Mouse (Mus musculus): Measurements from ENCODE around the gene Ndufs7. TPM values are rescaled to one million over a fixed set of nuclear protein-coding genes. Genes with fewer than 3 reads are reported as not detected.

Ndufs7 gene
- polyA plus RNA-seq, 1 experiment: 647 TPM

DNA sequence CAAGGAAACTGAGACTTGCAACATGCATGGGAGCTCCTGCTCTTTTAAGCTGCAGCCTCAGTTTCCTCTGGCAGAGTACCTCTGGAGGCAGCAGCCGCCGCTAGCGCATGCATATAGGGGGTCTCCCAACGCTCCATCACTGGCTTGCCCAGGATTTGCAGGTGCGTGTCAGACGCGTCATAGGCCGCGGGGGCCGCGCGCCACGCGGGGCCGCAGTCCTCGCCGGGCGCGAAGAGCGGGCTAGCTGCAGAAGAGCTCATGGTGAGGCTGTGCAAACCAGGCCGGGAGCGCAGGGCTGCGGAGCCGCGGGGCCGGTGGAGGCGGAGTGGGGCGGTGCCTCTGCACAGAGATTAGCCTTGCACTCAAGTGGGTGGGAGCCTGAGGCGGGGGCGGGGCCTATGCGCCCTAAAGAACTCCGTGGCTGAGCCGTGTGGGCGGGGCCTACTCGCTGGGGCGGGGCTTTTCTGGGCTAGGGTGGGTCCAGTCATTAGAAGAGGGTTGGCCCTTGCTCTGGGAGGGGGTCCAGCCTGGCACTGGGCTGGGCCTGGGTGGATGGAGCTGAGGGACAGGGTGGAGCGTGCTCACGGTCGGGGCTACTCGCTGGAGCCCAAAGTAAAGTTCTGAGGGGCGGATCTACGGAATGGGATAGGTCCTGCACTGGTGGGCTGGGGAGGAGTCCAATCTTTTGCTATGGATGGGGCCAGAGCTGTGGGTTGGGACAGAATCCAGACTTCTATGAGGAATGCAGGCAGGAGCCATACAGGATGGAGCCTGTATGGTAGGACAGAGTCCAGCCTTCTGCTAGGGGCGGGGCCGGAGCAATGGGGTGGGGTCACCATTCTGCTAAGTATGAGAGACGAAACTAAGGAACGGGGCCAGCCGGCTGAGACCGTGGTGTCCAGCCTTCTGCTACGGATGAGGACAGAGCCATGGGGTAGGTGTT lies 12.0 kb downstream of the Ndufs7 start, which contains the start of the genes Gamt and Dazap1:
TSS of gene Gamt (minus strand) at position 371 of the 943 bp plus-strand sequence.
TSS of gene Dazap1 (plus strand) at position 845 of the 943 bp plus-strand sequence.
- TF ChIP-seq POLR2A (IDR thresholded peaks at IDR 0.05; ENCODE audit: control insufficient read depth, extremely low read depth, insufficient read depth, low read length, poor library complexity) (no peak), CTCF (IDR thresholded peaks at IDR 0.05; ENCODE audit: borderline replicate concordance, control insufficient read depth, extremely low read depth, insufficient read depth, low read length, poor library complexity) (peak; percentile 22; the same call in 1 of the 2 replicates)
- H3K27me3 ChIP-seq (ENCODE audit: control insufficient read depth, insufficient read depth, low read length): no peaks in the 10 kb centered on the region
- peaks cover 14% of the 10 kb centered on the region for H3K36me3 ChIP-seq (ENCODE audit: control insufficient read depth, insufficient read depth, low read length)
- peak within 1 kb of the TSS; percentile 44 for H3K4me3 ChIP-seq (ENCODE audit: control insufficient read depth, insufficient read depth, low read length)
- peaks cover 30% of the 10 kb centered on the region for H3K4me1 ChIP-seq (replicated peaks; ENCODE audit: control insufficient read depth, insufficient read depth, low read length)
- WGBS: under 1% methylated on average over 49 of the region's 49 CpGs
- H3K27ac ChIP-seq (ENCODE audit: control insufficient read depth, insufficient read depth, low read length): peak within 1 kb of the TSS; percentile 25; the same call in 1 of the 2 replicates
- DNase-seq: peak; percentile 89

DNA sequence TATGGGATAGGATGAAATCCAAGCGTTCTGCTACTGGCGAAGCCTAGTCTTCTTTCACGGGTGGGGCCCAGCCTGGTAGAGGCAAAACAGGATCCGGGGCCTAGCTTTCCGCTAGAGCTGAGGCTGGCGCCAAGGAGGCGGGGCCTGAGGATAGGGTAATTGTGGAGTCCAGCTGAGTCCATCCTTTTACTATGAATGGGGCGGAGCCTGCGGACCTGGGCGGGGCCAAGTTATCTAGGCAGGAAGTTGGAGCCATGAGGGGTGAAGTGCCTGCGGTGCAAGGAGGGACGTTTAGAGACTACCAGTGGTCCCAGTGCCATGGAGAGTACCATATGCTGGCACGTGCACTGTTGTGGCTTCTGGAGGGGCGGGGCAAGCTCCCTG lies 12.7 kb downstream of the Ndufs7 start:
- no peak for TF ChIP-seq CTCF (IDR thresholded peaks at IDR 0.05; ENCODE audit: borderline replicate concordance, control insufficient read depth, extremely low read depth, insufficient read depth, low read length, poor library complexity)
- under 1% methylated on average over 14 of the region's 14 CpGs for WGBS
- Histone ChIP-seq H3K36me3 (ENCODE audit: control insufficient read depth, insufficient read depth, low read length) (peaks cover 8% of the 10 kb centered on the region; the same call in 1 of the 2 replicates), H3K27me3 (ENCODE audit: control insufficient read depth, insufficient read depth, low read length) (no peaks in the 10 kb centered on the region), H3K4me1 (replicated peaks; ENCODE audit: control insufficient read depth, insufficient read depth, low read length) (peaks cover 35% of the 10 kb centered on the region), H3K27ac (ENCODE audit: control insufficient read depth, insufficient read depth, low read length) (peak overlapping the region; percentile 25; the same call in 1 of the 2 replicates), H3K4me3 (ENCODE audit: control insufficient read depth, insufficient read depth, low read length) (peak overlapping the region; percentile 38)
- DNase-seq: peak; percentile 73

DNA sequence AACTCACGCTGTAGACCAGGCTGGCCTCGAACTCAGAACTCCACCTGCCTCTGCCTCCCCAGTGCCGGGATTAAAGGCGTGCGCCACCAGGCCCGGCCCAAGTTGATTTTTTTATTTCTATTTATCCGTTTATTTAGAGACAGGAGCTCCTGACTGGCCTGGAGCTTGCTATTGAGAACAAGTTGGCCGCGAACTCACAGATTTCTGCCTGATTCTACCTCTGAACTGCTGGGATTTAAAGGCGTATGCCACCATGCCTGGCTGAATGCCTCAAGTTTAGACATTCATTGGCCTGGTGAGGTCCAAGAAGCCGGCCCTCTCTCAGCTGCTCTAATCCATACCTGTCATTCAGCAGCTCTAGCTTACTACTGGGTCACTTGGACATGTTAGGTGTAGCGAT lies 13.2 kb downstream of the Ndufs7 start:
- DNase-seq: no peak
- Histone ChIP-seq H3K27ac (ENCODE audit: control insufficient read depth, insufficient read depth, low read length) (no peak overlapping the region), H3K4me1 (replicated peaks; ENCODE audit: control insufficient read depth, insufficient read depth, low read length) (peaks cover 39% of the 10 kb centered on the region), H3K4me3 (ENCODE audit: control insufficient read depth, insufficient read depth, low read length) (no peak overlapping the region), H3K36me3 (ENCODE audit: control insufficient read depth, insufficient read depth, low read length) (peaks cover 4% of the 10 kb centered on the region; the same call in 1 of the 2 replicates), H3K27me3 (ENCODE audit: control insufficient read depth, insufficient read depth, low read length) (no peaks in the 10 kb centered on the region)
- TF ChIP-seq CTCF (IDR thresholded peaks at IDR 0.05; ENCODE audit: borderline replicate concordance, control insufficient read depth, extremely low read depth, insufficient read depth, low read length, poor library complexity): no peak
- TF ChIP-seq POLR2A (IDR thresholded peaks at IDR 0.05; ENCODE audit: control insufficient read depth, extremely low read depth, insufficient read depth, low read length, poor library complexity): no peak
- WGBS: 84% methylated on average over 12 of the region's 12 CpGs

DNA sequence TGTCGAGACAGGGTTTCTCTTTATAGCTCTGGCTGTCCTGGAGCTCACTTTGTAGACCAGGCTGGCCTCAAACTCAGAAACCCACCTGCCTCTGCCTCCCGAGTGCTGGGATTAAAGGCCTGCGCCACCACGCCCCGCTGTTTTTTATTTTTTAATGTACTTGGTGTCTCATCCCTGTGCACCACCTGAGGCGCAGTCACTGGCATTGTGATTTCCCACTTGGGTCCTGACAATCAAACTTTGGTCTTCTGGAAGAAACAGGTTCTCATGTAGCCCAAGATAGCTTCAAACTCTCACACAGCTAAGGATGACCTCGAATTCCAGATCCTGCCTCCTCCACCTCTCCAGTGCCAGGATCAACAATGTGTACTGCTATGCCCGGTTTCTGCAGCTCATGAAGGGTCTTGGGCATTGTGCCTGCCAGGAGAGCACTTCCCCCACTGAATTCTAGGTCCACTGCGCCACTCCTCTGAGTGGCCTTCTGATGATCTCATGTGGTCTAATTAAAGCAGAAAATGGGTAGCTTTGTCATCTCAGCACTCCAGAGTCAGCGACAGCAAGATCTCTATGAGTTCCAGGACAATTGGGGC lies 13.9 kb downstream of the Ndufs7 start:
- DNase-seq: no peak
- Histone ChIP-seq H3K27ac (ENCODE audit: control insufficient read depth, insufficient read depth, low read length) (no peak overlapping the region), H3K36me3 (ENCODE audit: control insufficient read depth, insufficient read depth, low read length) (peaks cover 4% of the 10 kb centered on the region; the same call in 1 of the 2 replicates), H3K4me1 (replicated peaks; ENCODE audit: control insufficient read depth, insufficient read depth, low read length) (peaks cover 42% of the 10 kb centered on the region), H3K27me3 (ENCODE audit: control insufficient read depth, insufficient read depth, low read length) (no peaks in the 10 kb centered on the region), H3K4me3 (ENCODE audit: control insufficient read depth, insufficient read depth, low read length) (no peak overlapping the region)
- WGBS: 95% methylated on average over 10 of the region's 10 CpGs
- TF ChIP-seq POLR2A (IDR thresholded peaks at IDR 0.05; ENCODE audit: control insufficient read depth, extremely low read depth, insufficient read depth, low read length, poor library complexity): no peak
- TF ChIP-seq CTCF (IDR thresholded peaks at IDR 0.05; ENCODE audit: borderline replicate concordance, control insufficient read depth, extremely low read depth, insufficient read depth, low read length, poor library complexity): no peak

DNA sequence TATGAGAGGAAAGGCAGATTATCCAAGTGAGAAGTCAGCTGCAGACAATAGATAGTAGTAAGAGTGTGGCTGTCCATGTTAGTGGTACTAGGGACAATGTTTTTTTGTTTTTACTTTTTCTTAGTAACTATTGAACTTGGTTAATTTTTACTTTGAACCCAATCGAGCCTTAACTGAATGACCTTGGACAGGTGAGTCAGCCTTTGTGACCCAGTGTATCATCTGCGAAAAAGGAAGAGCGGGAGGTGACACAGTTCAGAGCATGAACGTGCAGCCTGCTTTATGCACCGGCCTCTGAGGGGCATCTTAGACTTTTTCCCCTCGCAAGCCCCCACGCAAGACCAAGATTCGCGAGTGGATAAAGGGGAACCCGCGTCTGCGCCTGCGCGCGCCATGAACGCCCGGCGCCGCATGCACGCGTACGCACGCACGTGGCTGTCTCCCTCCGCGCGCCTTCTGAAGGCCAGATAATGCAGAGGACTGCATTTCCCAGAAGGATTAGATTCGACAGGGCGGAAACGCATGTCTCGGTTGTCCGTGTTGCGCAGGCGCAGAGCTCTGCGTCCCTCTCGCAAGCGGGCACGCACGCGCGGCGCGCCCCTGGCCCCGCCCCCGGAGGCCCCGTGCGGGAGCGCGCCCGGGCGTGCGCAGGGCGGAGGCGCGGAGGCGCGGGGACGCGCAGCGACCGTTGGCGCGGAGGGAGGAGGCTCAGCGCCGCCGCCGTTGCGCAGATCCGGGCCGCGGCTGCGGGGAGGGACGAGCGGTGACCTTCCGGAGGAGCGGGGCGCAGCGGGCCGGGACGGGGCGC lies 15.6 kb downstream of the Ndufs7 start:
- Histone ChIP-seq H3K27ac (ENCODE audit: control insufficient read depth, insufficient read depth, low read length) (no peak overlapping the region), H3K4me1 (replicated peaks; ENCODE audit: control insufficient read depth, insufficient read depth, low read length) (peaks cover 41% of the 10 kb centered on the region), H3K36me3 (ENCODE audit: control insufficient read depth, insufficient read depth, low read length) (0 out of 2 replicates have a peak, but pooled peaks cover 3% of the 10 kb centered on the region), H3K27me3 (ENCODE audit: control insufficient read depth, insufficient read depth, low read length) (no peaks in the 10 kb centered on the region), H3K4me3 (ENCODE audit: control insufficient read depth, insufficient read depth, low read length) (peak overlapping the region; percentile 76)
- DNase-seq: peak; percentile 98
- WGBS: 1% methylated on average over 81 of the region's 81 CpGs
- TF ChIP-seq POLR2A (IDR thresholded peaks at IDR 0.05; ENCODE audit: control insufficient read depth, extremely low read depth, insufficient read depth, low read length, poor library complexity) (peak; percentile 79), CTCF (IDR thresholded peaks at IDR 0.05; ENCODE audit: borderline replicate concordance, control insufficient read depth, extremely low read depth, insufficient read depth, low read length, poor library complexity) (peak; percentile 58)

DNA sequence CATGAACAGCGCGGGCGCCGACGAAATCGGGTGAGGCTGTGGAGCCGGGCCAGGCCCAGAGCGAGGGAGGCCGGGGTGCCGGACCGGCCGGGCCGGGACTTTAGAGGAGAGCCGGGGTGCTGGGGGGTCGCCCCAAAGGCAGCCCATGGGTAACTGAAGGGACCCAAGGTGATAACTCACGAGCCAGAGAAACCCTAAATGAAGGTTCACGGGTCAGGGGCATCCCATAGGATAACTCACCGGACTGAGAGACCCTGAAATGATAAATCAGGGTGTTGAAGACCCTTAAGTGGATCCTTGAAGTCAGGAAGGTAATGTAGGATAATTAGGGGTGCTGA lies 16.2 kb downstream of the Ndufs7 start:
- TF ChIP-seq CTCF (IDR thresholded peaks at IDR 0.05; ENCODE audit: borderline replicate concordance, control insufficient read depth, extremely low read depth, insufficient read depth, low read length, poor library complexity) (no peak; the same call in 1 of the 2 replicates), POLR2A (IDR thresholded peaks at IDR 0.05; ENCODE audit: control insufficient read depth, extremely low read depth, insufficient read depth, low read length, poor library complexity) (no peak)

More for the DNA sequence above, 16.2 kb downstream of the Ndufs7 start:
- Histone ChIP-seq H3K4me3 (ENCODE audit: control insufficient read depth, insufficient read depth, low read length) (peak overlapping the region; percentile 76), H3K27me3 (ENCODE audit: control insufficient read depth, insufficient read depth, low read length) (no peaks in the 10 kb centered on the region), H3K36me3 (ENCODE audit: control insufficient read depth, insufficient read depth, low read length) (0 out of 2 replicates have a peak, but pooled peaks cover 3% of the 10 kb centered on the region), H3K4me1 (replicated peaks; ENCODE audit: control insufficient read depth, insufficient read depth, low read length) (peaks cover 42% of the 10 kb centered on the region), H3K27ac (ENCODE audit: control insufficient read depth, insufficient read depth, low read length) (no peak overlapping the region)
- DNase-seq: no peak
- 1% methylated on average over 18 of the region's 18 CpGs for WGBS

All from thymus, adult 2 months (tissue).